Mouse (Mus musculus): ENCODE results near the gene Ucp2.
A peak's percentile ranks its signal among the peaks of the same experiment; 100 is the strongest.

Ucp2 gene

DNA sequence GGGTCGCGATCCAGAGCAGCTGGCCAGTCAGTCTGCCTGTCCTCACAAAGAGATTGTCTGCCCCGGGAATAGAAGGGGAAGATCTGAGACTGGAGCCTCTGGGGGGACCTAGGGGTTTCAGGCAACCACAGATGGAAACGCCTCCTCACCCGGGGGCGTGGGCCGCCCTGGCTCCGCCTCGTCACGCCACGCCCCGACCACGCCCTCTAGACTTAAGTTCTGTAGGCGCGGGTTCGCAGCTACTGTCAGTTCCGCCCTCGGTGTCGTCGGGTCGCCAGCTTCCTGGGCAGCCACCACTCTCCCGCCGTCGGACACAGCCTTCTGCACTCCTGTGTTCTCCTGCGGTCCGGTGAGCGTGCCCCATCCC, at the start of gene Ucp2:
Ucp2 (plus strand) TSS at position 221 of the 367 bp plus-strand sequence.
- DNase-seq (ENCODE audit: low read depth): peak; percentile 97

DNA sequence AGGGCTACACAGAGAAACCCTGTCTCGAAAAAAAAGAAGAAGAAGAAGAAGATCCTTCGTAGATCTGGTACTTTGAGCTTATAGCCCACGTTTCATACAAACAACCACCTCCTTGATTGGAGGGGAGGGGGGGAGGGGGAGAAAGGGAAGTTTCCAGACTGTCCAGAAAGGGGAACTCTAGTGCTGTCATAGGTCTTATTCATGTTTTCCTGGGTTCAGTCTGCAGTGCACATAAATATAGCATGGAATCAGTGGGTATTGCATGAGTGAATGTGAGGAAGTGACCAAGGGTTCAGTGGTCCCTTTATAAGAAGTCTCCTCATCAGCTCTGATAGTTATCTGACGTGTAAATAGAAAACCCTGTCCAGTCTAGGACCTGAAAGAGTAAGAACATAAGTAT, 49.4 kb upstream of the Ucp2 start:
- DNase-seq (ENCODE audit: low read depth): no peak

DNA sequence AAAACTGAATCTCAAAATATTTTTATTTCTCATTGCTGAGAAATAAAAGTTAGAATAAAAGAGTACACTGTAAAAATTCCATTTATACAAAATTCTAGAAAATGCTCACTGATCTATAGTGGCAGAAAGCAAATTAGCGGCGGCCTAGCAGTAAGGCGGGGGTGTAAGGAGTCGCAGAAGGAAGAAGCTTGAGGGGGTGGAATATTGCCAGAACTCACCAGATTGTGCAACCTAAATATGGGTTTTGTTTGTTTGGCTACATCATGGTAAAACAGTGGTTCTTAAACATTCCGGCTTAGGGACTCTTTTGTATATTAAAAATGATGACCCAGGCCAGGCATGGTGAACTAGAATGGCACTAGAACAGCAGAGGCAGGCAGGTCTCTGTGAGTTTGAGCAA, 46.9 kb upstream of the Ucp2 start:
- no peak for DNase-seq (ENCODE audit: low read depth)

DNA sequence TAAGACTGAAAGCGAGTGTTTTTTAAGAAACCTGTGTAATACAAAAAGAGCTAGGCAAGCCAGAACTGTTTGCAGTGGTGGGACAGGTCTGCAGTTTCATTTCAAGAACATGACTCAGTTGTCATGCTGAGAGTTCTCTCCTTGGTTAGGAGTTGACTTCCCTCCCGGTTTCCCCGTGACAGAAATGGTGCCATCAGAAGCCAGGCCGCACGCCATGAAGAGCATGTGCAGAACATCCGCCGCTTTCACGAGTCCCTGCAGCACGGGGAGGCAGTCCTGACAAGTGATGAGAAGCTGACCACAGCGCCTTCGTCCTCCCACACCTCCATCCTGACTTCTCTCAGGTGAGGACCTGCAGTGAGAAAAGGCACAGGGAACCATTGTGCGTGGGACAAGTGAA, 44.6 kb upstream of the Ucp2 start:
- peak; percentile 13 for DNase-seq (ENCODE audit: low read depth)

DNA sequence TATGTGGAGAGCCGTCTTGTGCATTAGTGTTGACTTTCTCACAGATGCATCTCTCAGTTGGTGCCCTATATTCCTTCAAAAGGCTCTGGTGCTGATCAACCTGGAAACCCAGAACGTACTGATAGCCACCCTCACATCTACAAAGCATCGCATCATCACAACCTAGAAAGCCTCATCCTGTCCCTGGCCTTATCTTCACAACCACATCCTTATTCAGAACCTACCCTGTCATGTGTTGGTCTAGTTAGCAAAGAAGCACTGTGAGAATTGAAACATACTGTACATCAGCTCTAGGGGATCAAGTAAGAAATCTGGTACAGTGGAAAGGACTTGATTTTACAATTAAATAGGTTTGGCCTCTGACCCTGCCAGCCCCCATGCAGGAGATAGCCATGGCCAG, 44.2 kb upstream of the Ucp2 start:
- peak; percentile 64 for DNase-seq (ENCODE audit: low read depth)

DNA sequence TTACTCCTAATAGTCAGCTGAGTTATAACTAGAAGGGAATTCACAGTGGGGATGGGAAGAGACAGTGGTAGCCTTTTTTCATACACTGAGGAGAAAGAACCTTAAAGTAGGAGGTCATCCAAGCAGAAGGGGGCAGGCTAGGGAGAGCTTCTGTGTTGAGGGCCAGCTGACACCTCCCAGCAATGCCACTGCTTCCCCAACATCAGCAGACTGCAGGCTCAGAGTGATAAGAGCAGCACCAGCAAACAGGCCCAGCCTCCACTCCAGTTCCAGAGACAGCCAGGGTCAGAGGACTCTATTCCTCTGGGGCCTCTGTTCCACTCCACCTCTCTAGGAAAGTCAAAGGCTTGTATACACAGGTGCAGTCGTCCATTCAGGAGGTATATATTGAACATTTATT, 35.0 kb upstream of the Ucp2 start:
- DNase-seq (ENCODE audit: low read depth): no peak

DNA sequence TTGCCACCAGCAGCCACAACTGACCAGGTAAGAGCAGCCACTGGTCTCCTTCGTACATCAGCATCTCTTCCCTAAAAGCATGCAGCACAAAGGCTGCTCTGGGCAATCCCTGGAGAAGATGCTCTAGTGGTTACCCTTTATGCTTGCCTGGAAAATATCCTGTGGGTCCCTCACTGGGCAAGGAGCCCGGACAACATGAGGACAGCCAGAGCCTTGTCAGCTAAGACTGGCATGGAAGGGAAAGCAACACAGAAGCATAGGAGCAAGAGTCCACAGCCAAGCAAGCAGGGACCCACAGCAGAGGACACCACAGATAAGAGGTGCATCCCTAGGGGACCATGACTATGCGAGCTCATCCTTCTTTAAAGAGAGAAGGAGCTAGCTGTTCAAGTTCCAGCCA, 33.3 kb upstream of the Ucp2 start:
- no peak for DNase-seq (ENCODE audit: low read depth)

DNA sequence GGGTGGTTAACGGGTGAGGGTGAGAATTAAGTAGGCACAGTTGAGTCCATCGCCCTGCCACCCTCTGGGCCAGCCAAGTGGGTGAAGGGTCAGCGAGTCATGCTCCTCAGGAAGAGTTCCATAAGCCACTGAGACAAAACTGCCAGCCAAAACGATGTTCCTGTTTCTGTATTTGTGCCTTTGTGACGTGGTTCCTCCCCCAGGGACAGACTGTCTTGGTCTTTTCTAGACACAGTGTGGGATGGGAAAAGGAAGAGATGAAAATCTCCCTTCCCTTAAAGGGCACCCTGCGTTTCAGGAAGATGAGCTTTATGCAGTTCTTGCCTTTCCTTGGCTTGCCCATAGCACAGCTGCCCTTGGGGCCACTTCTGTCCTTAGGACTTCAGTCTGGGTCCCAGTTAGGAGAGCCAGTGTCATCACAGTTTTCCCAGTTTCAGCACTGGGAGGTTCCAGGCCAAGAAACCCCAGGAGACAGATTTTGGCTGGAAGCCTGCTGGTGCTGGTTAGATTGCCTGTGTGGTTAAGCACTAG, 31.5 kb upstream of the Ucp2 start:
- DNase-seq (ENCODE audit: low read depth): no peak

DNA sequence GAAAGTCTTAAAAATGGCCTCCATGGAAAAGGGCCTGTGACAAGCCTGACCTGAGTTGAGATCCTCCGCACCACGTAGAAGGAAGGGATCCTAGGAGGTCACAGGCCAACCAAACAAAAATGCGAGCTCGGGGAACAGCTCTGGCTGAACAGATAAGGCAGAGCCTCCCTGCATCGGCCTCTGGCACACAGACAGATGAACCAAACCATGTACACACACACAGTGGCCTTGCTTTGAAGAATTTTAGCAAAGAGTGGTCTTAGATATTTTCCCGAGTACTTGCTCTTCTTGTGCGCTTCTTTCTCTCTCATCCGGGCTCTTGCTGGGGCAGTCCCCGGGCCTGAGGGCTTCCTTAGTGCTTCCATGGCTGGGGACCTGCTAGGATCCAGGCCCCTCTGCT, 29.9 kb upstream of the Ucp2 start:
- no peak for DNase-seq (ENCODE audit: low read depth)

DNA sequence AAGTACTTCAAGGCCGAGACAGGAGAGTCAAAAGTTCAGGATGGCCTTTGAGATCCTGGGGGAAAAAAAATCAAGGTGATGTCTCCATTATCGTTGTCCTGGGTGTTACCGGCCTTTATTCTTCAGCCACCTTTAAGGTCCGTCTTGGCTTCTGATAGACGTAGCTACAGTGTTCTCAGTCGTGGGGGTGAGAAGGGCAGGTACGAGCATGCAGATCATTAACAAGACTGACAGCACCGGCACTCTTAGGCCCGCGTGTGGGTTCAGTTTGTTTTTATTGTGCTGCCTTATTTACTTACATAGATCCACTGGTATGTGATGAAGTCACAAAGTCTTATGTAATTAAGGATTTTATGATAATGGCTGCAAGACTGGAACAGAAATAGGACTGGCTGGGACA, 29.4 kb upstream of the Ucp2 start:
- no peak for DNase-seq (ENCODE audit: low read depth)

DNA sequence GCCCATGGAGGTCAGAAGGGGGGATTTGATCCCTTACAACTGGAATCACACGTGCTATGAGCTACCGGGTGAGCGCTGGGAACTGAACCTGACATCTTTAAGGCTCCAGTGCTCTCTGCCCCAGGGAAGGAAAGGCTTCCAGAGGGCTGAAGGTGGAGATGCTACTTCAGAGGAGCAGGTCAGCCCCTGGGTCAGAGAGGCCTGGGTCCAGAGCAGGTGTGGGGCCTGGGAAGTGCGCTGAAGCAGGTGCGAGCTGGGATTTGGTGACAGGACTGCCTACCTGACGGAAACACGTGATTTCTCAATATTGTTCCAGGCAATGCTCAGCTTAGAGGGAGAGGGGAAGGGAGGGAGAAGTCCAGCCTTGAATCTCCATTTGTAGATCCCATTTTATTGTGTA, 28.9 kb upstream of the Ucp2 start:
- DNase-seq (ENCODE audit: low read depth): no peak

DNA sequence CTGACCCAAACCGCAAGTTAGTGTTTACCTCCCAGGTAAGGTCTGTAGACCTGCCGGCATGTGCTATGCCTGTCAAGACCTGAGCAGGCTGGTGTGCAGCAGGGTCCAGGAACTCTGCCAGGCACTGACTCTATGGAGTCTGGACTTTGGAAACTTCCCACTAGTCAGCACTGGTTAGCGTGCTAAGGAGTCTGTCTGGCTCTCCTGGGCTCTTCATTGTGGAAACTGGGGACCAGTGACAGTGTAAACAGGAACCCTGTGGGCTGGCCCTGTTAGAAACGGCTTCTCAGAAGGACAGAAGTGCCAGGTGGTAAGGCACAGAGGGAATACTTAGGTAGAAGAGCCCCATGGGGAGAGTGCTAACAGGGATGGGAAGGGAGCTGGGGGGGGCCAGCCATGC, 27.9 kb upstream of the Ucp2 start:
- no peak for DNase-seq (ENCODE audit: low read depth)

DNA sequence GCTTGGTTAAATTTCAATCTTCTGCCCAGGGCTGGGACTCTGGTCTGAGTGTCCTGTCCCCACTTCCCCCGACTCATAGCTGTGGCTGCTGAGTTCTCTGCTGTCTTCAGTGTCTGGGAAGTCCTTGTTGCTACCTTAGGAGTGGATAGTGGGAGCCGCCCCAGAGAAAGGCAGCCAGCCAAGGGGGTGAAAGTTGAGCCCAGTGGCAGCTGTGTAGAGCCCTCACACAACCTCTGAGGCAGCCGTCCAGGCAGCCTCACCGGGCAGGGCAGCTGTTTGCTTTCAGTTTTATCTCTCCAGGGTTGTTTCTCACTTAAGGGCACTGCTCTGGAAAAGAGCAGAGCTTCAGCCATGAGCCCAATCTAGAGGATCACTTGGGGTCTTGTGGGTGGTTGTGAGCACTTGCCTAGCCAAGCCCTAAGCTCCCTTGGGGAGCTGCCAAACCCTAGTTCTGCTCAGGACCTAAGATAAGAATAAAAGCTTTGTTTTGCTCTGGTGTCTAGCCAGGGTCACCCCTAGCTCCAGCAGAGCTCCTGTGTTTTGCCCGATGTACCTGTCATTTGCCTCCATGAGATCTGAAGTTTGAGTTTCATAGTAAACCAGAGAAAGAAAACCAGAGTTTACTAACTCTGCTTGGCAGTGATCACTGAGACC, 27.4 kb upstream of the Ucp2 start:
- no peak for DNase-seq (ENCODE audit: low read depth)

DNA sequence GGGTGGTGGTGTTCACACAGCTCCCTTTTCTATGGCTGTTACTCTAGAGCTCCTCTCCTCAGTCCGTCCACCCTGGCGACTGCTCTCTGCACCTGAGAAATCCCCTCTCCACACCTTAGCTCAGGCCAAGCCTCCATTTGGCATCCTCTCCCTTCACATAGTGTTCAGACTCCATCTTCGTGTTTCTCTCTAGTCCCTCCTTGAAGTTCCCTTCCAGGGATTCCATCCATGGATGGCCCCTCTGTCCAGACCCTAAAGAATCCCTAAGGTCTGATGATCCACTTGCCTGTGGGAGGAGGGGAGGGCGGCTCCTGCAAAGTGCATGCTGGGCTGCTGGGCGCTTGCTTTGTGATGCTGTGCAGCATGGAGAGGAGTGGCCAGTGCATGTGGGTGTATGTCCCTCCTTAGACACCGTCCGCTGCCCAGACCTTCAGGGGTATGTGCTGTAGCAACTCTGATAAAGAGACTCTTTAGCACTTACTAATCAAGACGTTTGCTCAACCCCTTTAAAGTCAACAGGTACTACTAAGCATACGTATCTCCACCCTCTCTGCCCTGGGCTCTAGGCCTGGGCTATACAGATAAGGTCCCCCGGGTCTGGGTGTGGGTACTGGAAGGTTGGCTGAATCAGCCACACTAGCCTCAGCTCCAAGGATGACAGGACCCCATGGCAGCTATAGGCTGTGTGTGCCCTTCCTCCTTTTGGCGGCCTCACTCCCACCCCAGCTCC, 26.2 kb upstream of the Ucp2 start:
- no peak for DNase-seq (ENCODE audit: low read depth)

DNA sequence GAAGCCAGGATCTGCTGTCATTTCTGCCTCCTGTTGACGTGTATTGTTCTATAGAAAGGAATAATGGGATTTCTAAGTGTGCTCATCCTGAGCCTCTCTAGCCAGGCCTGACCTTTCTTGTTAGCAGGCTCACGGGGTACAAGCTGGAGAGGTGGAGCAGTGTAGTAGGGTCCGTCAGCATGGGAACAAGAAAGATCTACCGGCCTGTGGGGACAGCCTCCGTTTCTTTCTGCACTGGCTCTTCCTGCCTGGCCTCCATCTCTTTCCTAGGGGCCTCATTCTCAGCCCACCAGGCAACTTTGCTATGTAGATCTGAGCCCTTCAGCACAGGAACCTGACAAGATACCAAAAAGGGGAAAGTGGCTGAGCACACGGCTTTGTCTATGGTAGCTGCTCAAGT, 24.4 kb upstream of the Ucp2 start:
- no peak for DNase-seq (ENCODE audit: low read depth)

DNA sequence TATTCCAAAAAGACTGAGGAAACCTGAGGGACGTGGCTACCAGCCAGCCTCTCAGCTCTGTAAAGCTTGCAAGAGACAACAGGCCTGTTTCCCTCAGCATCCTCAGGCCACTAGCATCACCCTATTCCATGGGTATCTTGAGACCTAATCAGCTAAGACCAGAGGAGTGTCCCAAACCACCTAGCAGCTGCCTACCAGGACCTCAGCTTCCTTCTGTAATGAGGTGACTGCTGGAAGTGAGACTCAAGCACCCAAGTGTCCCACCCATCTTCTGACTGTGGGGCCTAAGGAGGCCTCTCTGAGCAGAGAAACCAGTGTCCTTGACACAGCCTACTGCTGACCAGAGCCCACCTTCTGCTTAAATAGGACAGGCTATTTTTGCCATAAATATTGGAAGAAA, 23.6 kb upstream of the Ucp2 start:
- no peak for DNase-seq (ENCODE audit: low read depth)

DNA sequence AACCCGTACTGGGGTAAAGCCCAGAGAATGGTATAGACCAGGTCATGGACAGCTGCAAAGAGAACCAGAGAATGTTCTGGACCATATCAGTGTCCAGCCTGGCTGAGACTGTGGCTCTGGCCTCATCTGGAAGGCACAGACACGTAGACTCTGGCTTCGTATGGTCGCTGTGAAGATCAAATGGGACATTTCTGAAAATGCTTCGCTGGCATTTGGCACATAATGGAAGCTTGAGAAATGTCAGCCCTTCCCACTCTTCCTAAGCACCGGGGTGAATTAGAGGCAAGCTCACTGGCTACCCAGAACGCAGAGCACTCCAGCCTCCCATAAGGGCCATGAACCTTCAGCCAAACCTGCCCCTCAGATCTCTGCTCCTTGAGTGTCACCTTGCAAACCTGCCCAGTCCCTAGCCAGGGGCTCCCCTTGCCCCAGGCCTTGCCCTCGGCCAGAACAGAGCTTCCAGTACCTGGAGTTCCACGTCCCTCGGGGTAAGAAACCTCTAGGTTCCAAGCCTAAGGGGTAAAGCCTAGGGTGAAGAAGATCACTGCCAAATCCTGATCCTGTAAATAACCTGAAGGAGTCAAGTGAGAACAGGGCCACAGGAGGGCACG, 22.2 kb upstream of the Ucp2 start:
- no peak for DNase-seq (ENCODE audit: low read depth)

DNA sequence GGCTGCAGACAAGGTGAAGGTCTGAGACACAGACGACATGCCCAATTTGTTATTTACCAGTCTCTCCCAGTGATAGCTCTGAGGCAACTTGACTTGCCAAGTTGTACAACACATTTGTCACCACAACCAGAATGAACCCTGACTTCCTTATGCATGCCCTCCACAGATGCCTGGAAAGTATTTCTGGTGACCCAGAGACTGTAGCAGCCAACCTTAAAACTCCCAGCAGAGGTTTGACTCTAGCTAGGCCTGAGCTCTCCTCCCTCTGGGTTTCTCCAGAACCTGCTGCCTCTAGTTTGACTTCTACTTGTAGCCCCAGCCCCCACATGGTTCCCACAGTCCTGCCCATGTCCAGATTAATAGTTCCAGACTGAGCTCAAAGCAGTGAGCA, 21.7 kb upstream of the Ucp2 start:
- DNase-seq (ENCODE audit: low read depth): no peak

DNA sequence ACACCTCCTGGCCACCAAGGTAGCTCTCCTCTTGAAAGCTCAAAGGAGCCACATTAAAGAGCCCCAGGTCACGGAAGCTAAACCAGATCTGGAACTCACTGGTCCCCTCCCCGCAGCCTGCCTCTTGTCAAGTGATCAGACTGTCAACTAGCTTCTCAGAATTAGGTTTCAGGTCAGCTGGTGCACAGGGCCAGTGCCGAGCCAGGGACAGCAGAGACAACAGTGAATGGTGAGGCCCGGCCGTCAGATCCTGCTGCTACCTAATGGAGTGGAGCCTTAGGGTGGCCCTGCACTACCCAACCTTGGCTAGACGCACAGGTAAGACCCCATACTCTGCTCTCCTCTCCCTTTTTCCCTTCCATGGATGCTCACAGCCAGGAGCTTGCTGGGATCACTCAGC, 20.4 kb upstream of the Ucp2 start, which contains the start of gene Ucp3:
Ucp3 (plus strand) TSS at position 214 of the 400 bp plus-strand sequence.
- DNase-seq (ENCODE audit: low read depth): no peak

DNA sequence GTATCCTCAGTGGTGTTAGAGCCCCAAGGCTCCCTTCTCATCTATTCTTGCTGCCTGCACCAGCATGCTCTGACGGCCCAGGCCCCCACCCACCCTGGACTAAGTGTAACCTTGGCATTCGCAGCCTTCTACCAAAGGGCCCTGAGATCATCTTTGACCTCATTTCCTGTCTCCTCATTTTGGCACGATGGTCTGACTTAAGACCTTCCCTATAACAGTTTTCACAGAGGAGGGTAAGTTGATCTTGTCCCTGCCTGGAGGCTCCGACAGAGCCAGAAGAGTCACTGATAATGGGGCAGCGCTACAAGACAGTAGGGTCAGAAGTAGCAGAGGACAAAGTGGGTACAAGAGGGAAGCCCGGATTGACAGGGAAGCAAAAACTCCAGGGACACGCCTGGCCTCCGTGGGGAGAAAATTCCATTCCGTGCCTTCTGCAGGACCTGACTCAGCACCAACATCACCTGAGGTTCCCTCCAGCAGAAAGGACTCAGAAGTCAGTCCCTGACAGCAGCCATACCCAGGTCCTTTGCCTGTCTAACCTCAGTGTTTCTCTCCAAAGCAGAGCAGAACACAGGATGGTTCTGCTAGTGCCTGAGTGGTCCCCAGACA, 19.2 kb upstream of the Ucp2 start:
- DNase-seq (ENCODE audit: low read depth): no peak

DNA sequence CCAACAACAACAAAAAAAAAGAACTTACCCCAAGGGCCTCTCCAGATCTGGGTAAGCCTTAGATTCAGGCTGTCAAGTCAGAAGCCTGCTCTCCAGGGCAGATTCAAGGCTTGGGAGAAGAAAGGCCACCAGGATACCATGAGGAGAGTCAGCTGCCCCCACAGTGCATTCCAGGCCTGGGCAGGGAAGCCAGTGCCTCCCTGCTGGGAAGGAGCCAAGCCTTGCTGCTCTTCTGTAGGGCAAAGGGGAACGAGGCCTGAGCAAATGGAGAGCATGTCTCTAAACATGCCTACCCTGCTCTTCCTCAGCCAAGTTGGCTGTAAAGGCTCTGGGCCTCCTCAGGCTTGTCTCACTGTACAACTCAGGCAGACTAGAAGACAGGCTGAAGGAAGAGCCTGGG, 18.5 kb upstream of the Ucp2 start:
- DNase-seq (ENCODE audit: low read depth): no peak

DNA sequence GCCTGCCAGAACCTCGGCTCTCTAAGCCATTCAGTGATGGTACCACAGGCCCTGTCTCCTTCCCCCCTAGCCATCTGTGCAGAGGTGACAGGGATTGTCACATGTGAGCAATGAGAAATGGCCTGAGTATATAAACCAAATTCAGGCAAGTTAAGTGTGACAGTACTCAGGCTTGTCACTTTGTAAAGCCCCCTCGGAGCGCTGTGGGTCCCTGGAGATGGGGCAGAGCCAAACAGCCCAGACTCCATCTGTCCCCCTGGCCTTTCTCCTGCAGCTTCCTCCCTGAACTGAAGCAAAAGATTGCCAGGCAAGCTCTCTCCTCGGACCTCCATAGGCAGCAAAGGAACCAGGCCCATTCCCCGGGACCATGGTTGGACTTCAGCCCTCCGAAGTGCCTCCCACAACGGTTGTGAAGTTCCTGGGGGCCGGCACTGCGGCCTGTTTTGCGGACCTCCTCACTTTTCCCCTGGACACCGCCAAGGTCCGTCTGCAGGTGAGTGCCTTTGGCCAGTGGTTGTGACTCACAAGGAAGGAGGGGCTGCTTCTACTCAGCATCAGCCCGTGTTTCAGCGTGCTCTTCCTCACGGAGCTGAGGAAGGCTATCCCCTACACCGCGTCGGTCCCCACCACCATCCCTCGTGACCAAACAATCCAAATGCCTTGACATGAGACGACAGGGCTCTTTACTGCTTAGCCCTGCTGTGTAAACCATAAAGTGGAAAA, 13.9 kb upstream of the Ucp2 start:
- no peak for DNase-seq (ENCODE audit: low read depth)
